Mouse (Mus musculus) fat pad, adult 2 months (tissue): ENCODE results near the gene AI413582.

Experiments used
- DNase-seq: peaks from one replicate; pipeline ENCODE4 v3.0.0-alpha.2; 2011; ENCODE audit warnings: low read depth, low spot score; ENCODE audit errors: extremely low read depth

AI413582 gene

DNA sequence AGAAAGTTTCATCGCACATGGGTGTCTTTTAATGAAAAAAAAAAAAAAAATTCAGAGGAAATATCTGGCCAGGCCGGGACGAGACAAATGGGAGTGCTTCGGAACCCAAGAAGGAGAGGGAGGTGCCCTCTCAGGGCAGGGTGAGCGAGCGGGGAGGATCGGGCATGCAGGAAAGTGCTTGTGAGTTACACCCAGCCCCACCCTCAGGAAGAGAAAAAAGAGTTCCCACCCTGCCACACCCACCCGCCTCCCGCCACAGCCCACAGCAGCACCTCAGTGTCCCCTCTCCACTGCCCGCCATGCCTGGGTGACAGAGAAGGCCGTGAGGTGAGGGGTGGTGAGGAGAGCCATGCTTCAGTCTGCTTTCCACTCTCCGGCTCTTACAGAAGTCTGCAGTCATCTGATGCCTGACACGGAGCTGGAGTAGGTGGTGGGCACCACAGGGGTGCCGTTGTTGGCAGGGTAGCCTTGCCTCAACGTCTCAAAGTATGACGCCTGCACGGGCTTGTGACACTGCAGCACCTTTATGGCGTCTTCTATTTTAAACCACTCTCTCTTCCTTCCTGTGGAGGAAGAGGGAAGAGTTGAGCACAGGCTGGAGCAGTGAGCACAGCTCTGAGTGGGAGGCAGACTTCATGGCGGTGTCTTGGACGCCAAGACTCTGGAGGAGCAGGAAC, 15.0 kb upstream of the AI413582 start:
- no peak for DNase-seq

DNA sequence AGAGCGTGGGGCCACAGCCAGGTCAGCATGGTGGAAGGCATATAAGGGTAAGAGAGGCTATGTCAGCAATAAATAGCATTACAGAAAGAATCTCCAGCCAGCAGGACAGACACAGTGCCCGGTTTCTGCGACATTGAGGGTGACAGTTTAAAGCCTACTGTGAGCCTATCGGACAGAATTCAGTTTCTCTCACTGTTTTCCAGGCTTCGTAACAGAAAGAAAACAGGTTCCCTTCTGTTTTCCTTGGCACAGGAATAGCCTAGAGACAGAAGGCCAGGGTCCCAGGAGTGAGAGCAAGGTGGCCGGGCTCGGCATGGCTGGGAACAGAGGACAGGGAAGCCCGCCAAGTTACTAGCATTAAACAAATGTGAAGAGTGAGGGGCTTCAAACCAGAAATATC, 14.3 kb upstream of the AI413582 start:
- DNase-seq = no peak

DNA sequence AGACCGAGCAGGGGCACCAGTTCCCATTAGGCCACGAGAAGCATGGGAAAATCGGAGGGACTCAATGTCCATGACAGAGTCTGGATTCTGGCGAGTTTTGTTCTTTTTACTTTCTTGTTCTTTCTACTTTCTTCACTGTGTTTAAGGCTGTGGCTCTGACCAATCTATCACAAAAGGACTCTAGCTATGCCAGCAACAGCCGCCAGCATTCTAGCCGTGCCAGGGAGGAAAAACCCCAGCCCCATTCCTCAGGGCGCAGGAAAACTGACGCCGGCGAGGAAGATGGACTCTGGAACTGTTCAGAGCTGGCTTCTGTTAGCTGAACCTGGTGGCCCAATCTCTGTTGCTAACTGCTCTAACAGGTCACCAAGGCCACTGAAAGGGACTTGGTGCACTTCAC, 12.9 kb upstream of the AI413582 start:
- no peak for DNase-seq

DNA sequence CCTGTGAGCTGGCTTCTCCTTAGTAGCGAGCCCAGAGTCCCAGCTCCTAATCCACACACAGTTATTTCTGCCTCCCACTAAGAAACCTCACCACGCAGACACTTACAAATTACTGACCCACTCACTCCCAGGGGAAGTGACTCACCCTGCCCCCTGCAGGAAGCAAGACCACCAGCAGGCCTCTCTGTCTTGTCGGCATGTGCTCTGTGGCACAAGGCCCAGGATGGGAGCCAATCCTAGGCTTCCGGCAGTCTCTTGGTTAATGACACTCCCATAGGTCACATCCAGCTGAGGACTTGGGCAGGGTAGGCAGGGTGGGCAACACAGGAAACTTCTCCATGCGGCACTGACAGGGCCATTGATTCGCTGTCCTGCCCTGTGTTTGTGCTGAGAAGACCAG, 11.9 kb upstream of the AI413582 start:
- no peak for DNase-seq

DNA sequence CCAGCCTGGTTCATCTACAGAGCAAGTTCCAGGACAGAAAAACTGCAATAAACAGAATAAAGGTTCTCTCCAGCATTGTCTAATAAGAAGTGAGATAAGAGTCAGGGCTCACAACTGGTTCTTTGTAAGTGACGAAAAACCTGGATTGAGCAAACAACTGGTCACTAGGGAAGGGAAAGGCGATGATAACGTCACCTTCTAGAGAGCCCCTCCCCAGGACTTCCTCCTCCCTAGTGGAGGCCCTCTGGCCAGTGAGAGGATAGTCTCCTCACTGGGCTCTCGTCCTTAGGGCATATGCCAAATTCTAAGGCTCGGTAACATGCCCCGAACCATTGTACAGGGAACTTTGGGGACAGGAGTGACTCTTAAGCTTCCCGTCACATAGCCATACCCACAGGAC, 10.5 kb upstream of the AI413582 start:
- DNase-seq = no peak

DNA sequence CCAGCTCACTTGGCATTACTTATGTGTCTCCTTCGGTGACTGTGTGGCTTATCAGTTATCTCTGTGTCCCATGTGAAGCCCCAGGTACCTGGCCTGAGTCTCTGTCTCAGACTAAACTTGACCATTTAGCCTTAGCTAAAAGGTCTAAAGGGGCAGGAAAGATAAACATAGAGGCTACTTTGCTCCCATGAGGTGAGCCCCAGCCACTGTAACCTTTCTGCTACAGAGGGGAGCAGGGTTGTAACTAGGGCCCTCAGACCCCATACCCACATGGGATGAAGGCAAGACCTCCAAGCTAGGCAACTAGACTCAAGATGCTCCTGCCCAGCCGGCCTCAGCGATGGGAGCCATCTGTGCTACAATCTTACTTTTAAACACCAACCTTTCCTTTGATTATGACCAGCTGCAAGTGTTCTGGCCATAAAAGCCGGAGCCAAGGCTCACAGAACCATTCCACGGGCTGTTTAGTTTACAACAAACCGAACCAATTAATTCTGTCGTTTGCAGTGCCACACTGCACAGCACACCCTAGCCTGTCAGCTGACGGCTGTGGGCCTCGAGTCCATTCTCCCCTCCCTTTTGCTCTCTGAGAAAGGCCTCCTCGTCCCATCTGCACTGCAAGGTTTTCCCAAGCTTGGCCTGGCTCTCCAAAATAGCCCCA, 9.7 kb upstream of the AI413582 start:
- no peak for DNase-seq

DNA sequence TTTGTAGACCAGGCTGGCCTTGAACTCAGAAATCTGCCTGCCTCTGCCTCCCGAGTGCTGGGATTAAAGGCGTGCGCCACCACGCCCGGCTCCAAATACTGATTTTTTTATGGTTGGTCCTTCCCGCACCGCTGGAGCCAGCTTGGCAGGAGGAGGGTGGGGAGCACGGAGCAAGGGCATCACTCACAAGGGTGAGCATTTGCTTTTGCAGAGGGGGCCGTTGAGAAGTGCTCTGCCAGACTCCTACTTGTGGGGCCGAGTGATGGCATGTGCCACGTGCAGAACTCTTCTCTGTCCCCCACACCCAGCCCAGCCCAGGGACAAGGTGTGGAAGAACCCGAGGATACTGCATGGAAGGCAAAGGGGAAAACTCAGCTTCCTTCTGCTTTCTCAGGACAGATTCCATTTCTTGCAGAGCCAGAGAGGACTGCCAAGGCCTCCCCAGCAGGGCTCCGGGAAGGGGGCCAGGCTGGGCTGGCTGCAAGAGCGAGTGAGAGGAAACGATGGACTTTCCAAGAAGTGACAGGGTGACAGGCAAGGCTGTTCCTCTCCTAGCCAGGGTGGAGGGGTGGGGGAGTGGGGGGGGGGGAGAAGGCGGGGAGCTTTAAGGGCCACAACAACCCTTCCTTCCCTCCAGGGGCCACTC, 9.0 kb upstream of the AI413582 start:
- DNase-seq = no peak

DNA sequence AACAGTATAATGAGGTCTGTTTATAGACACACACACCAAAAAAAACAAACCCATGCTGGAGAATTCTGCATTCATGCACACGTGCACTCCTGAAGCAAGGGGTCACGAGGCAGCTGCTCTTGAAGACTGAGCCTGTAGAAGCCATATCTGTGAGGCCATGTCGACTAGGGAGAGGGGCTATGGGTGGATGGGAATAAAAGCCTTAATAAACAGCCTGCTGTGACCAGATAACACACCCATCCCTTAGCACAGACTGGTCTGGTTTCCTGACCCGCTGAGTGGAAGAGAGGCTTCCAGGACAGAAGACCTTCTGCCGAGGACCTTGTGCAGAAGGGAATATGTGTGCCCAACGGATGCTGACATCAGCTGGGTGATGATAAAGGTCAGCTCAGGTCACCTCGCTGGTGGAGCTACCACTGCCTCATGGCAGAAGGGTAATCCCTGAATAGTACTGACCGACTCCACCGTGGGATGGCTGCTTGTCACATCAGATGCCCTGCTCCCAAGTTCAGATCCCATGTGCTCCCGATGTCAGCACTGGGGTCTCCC, 8.3 kb upstream of the AI413582 start:
- DNase-seq = no peak

DNA sequence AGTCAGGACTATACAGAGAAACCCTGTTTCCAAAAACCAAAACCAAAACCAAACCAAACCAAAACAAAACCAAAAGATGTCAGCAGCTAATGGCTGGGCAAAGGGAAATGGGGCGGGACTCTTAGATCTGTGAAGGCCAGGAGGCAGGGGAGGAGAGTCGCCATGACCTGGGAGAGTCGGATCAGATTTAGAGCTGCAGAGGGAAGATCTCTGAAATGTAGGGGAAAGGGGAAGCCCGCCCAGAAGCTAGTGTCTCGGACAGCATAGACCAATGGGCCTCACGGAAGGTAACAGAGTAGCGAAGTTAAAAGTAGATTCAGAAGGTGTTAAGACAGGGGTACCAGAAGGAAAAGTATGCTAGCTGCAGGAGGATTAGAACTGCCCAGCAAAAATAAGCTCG, 5.8 kb upstream of the AI413582 start:
- DNase-seq = no peak

DNA sequence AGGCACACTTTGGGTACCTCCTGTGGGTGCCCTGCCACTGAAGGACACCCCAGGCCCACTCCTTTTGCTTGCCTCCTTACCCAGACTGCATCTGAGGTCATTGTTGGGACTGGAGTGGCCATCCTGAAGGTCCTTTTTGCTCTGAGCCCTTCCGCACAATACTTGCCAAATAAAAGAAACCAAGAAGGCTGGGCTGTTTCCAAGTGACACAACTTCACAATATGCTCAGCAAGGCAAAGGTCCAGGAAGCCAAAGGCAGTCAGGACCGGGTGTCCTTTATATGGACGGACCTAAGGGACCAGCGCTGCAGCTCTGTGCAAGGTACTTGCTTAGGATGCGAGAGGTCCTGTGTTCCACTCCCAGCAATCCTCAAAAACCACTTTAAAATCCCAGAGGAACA, 2.7 kb upstream of the AI413582 start:
- DNase-seq = no peak

DNA sequence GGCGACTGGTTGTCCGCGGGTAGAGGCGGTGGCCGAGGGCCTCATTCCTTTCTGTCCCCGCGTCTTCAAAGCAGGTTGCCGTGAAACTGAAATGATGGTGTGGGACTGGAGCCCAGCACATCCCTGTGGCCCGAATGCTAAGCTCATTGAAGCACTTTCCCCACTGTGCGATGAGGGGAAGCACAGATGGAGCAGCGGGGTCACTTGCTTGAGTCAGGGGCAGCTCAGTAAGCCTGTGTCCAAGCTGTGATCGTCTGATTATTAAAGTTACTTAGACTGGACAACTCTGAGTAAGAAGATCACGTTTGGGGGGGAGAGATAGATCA, 349 bp upstream of the AI413582 start:
- no peak for DNase-seq

DNA sequence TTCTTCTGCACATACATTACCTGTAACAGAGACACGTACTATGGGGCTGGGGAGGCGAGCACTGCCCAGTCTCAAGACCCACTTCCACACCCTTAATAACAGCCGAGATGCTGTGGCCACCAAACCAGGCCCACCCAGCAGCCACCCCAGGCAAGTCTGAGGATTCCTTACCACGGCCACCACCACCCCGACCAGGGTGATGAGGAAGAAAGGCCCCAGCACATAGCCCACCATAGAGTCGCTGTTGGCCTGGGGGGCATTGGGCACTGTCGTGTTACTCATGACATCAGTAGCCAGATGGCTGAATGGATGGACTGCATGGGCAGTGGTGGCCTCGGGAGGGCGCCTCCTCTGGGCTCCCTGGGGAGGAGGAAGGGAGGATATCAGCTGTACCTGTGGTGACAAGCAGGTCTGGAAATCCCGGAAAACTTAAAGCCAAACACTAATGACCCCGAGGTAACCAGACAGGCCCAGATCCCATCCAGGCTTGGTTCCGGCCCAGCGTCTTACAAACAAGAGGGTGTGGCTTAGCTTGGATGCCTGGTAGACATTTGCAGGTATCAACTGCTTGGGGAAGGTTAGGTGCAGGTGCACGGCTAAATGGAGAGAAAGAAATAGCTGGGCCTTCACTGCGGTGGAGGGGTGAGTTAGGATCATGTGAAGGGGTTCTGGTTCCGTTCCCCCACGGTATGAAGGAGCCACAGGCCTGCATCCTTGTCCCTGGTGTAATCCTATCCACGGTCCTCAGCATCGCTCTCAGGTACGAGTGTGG, 979 bp downstream of the AI413582 start:
- no peak for DNase-seq

DNA sequence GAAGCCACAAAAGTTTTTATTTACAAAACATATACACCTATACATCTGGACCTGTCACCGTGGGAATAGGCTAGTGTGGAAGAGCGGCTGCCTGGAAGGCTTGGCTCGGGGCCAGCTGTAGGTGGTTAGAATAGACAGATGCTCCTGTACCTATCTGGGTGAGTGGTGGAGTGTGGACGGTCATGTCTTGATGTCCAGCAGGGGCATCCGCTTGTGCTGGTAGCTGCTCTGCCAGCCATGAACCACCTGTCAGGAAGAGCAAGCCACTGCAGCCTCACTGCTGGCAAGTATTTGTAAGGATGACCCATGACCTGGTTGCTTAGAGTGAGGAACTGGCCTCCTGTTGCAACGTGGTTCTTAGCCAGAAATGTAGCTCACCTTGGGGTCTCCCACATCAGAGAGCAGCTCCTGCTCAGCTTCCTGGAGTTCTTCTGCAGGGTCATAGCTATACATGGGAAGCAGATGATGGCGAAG, 1.7 kb downstream of the AI413582 start:
- DNase-seq = no peak

DNA sequence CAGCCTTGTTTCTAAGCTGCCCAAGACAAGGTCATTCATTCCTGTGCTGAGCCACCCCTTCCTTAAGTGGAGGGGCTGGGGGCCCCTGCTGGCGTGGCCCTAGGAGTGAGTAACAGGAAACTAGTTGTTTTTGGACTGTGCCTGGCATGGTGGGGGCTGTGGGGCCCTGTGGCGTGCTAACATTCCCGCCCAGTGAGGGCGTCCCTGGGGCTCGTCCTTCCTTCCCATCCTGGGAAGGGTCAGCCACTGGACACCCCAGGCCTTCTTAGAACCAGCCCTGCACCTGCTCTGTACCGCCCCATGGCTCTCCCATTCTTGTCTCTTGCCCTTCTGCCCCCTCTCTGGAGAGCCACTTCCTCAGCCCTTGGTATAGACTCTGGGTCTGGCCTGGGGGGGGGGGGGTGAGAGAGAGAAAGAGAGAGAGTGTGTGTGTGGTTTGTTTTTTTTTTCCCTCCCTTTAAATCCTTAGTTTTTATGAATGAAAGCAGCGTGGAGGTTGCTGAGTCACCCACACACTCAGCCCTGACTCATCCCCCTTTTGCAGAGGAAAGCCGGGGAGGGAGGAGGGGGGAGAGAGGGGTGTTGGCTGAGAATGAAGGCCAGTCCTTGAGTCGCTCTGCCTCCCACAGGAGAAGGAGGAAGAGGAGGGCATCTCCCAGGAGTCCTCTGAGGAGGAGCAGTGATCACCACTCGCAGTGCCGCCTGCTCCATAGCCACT, 3.6 kb downstream of the AI413582 start:
- no peak for DNase-seq

DNA sequence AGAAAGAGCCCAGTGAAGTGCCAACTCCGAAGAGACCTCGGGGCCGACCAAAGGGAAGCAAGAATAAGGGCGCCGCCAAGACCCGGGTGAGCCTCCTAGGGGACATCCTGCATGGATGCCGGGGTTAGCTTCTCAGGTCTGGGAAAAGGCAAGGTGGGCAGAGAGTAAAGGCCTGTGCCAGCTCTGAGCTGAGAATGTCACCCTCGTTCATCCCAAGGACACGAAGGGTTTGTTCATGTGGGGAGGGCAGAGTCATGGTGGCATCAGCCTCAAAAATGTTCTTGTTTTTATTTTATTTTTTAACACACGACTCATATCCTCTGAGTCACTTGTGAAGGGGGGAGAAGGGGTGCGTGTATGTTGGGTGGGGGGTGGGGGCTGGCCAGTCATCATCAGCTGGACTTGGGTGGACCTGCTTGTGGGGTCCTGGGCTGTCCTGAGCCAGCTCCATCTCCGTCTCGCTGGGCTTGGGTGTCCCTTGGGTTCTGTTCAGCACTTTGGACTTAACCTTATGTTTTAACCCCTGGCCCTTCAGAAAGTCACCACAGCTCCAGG, 4.6 kb downstream of the AI413582 start:
- DNase-seq = no peak

DNA sequence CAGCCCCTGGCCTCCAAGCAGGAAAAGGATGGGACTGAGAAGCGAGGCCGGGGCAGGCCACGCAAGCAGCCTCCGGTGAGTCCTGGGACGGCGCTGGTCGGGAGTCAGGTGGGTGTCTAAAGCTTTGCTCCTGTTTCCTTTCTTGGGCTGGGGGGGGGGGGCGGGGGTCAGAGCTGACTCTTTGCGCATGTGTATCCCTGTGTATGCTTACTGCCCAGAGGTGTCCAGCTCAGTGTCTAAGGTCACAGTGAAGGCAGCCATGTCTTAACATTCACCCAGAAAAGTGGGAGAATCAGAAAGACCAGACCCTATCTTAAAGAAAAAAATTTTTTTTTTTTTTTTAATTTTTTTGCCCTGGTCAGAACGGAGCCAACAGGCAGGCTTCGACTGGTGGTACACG, 6.0 kb downstream of the AI413582 start:
- DNase-seq = no peak

DNA sequence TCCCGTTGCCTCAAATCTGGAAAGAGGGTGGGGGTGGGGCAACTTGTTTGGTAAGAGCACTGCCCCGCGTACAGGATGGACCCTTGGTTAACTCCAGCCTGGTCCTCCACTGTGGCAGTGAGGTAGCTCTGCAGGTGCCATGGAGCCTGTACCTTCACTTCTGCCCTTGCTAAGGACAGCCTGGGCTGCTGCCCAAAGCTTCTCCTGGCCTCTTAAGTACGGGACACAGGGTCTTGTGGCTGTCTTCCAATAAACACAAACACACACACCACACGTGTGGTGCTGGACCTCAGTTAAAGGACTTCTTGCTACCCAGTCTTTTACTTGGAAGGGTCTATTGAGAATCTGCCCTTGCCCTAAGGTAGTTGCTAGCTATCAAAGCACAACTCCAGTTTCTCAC, 6.7 kb downstream of the AI413582 start:
- DNase-seq = no peak

DNA sequence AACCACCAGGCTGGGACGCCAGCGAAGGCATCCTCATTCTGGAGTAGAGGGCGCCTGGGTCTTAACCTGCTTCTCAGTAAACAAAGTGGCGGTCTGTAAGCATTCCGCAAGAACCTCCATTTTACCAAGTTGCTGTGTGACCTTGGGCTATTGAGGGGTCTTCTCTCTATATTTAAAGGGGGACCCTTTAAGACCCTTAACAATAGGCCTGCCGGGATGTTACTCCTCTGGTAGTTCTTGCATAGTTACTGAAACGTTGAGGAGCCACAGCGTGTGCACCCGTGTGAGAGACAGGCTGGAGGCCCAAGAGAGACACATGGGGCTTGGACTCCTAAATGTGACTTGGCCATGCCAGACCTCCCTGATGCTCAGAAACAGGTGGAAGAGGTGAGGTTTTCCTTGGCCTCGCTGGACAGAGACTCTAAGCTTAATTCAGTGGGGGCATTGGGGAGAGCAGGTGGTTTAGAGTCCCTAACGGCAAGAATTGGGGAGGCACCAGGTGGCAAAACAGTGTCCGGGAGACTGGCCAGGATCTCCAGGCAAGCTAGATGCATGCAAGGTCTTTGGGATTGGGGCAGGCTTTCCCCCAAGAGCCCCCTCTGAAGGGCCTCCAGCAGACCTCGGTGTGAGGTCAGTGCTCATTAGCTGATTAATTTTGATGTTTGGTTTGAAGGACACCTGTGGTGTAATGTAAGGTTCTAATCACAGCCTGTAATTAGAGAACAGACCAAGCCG, 7.5 kb downstream of the AI413582 start:
- no peak for DNase-seq

DNA sequence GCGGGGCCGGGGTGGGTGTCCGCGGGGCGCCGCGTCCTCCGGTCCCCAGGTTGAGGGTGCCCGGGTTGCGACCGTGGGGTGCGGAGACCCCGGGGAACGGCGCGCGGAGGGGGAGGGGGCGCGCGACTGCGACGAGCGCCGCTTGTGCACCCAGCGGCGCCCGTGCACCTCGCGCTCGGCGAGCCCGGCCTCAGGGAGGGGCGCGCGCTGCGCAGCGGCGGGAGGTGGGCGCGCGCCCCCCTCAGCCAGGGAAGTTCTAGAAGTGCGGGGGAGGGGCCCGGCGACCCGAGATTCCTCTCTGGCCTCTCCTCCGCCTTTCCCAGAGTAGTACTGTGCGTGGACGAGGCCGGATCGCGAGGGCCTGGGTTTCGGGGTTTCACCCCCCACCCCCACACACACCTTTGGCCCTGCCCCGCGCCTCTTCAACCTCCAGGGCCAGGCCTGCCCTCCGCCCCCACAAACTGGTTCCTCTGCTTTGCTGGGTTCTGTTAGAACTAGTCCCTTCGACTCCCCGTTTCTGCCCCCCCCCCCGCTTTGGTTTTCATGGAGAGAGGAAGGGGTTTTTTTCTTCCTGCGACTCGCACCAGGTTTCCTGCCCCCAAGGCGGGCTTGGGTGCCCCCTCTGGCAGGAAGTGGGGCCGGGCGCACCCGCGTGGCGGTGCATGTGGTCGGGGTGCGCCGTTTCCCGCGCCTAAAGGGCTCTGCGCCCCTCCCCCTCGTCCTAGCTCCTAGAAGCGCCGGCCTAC, 8.2 kb downstream of the AI413582 start:
- no peak for DNase-seq
